Mouse (Mus musculus) MEL (cell line): Measurements from ENCODE around the gene Rer1. TPM values are rescaled to one million over a fixed set of nuclear protein-coding genes. Genes with fewer than 3 reads are reported as not detected.

Experiments
- DNase-seq: peaks from one replicate; pipeline ENCODE4 v3.0.0; 2011; ENCODE audit warnings: low read depth, low spot score
- H3K27ac ChIP-seq: 2 replicates; pipeline ENCODE4 v1.5.1; 2012; ENCODE audit warnings: low read depth, mild to moderate bottlenecking, control low read depth, low read length, moderate library complexity; ENCODE audit not compliant: control insufficient read depth
- H3K27me3 ChIP-seq, 2 experiments: fragments of 150-350 bp in 1 of 2; sonication (generic) in 1 of 2; 2 replicates each; pipeline ENCODE4 v1.6.1; 2012; ENCODE audit warnings: low read length in 2 of 2, mild to moderate bottlenecking in 2 of 2, improper control_type of control experiment in 1 of 2, moderate library complexity in 1 of 2; ENCODE audit not compliant: insufficient read depth in 2 of 2, control insufficient read depth in 1 of 2
- H3K36me3 ChIP-seq, 2 experiments: 2 replicates each; pipeline ENCODE4 v1.6.1; 2012 to 2014; ENCODE audit warnings: low read length in 2 of 2, improper control_type of control experiment in 1 of 2, inconsistent platforms in 1 of 2, mild to moderate bottlenecking in 1 of 2; ENCODE audit not compliant: insufficient read depth in 2 of 2, control insufficient read depth in 1 of 2
- H3K4me1 ChIP-seq, 2 experiments: fragments of 150-350 bp in 1 of 2; sonication (generic) in 1 of 2; 2 replicates each; pipeline ENCODE4 v1.6.1; 2012; ENCODE audit warnings: low read length in 2 of 2, improper control_type of control experiment in 1 of 2, mild to moderate bottlenecking in 1 of 2; ENCODE audit not compliant: insufficient read depth in 2 of 2, control insufficient read depth in 1 of 2
- H3K4me3 ChIP-seq, 2 experiments: fragments of 150-350 bp in 1 of 2; sonication (generic) in 1 of 2; 2 replicates each; pipeline ENCODE4 v1.5.1; 2012; ENCODE audit warnings: low read depth in 2 of 2, low read length in 2 of 2, mild to moderate bottlenecking in 2 of 2, moderate library complexity in 2 of 2, control low read depth in 1 of 2, improper control_type of control experiment in 1 of 2; ENCODE audit not compliant: control insufficient read depth in 1 of 2, insufficient read depth in 1 of 2
- H3K79me2 ChIP-seq: 2 replicates; pipeline ENCODE4 v1.6.1; 2012; ENCODE audit warnings: mild to moderate bottlenecking, low read length, moderate library complexity; ENCODE audit not compliant: control insufficient read depth, poor library complexity, insufficient read depth
- H3K9ac ChIP-seq: 2 replicates; pipeline ENCODE4 v1.6.1; 2012; ENCODE audit warnings: low read depth, mild to moderate bottlenecking, control low read depth, low read length, moderate library complexity; ENCODE audit not compliant: control insufficient read depth, poor library complexity, severe bottlenecking
- H3K9me3 ChIP-seq: fragments of 150-350 bp; sonication (generic); replicated peaks from 2 replicates; pipeline ENCODE4 v1.6.1; 2012; ENCODE audit warnings: mild to moderate bottlenecking, low read length, improper control_type of control experiment, moderate library complexity; ENCODE audit not compliant: insufficient read depth
- BHLHE40 ChIP-seq: IDR thresholded peaks from 2 replicates; pipeline ENCODE4 v1.6.1; 2012; ENCODE audit warnings: low read depth, mild to moderate bottlenecking, inconsistent platforms, low read length, improper control_type of control experiment, borderline replicate concordance
- CHD1 ChIP-seq: IDR thresholded peaks from 2 replicates; pipeline ENCODE4 v1.6.1; 2012; ENCODE audit warnings: low read depth, mild to moderate bottlenecking, inconsistent platforms, low read length, improper control_type of control experiment
- CHD2 ChIP-seq: IDR thresholded peaks from 2 replicates; pipeline ENCODE4 v1.6.1; 2011; ENCODE audit warnings: low read length, improper control_type of control experiment
- CTCF ChIP-seq, 3 experiments: IDR thresholded peaks in 2 of 3; conservative IDR thresholded peaks in 1 of 3; 2 replicates each; pipeline ENCODE4 v1.5.1; 2011 to 2012; ENCODE audit warnings: low read length in 3 of 3, low read depth in 2 of 3, mild to moderate bottlenecking in 2 of 3, improper control_type of control experiment in 1 of 3, inconsistent platforms in 1 of 3, mixed read lengths in 1 of 3, moderate library complexity in 1 of 3; ENCODE audit not compliant: control insufficient read depth in 1 of 3, insufficient read depth in 1 of 3, poor library complexity in 1 of 3, severe bottlenecking in 1 of 3
- E2F4 ChIP-seq: IDR thresholded peaks from 2 replicates; pipeline ENCODE4 v1.6.1; 2011; ENCODE audit warnings: low read depth, low read length, improper control_type of control experiment, borderline replicate concordance
- ETS1 ChIP-seq: IDR thresholded peaks from 2 replicates; pipeline ENCODE4 v1.6.1; 2012; ENCODE audit warnings: low read depth, mild to moderate bottlenecking, inconsistent platforms, low read length, improper control_type of control experiment, moderate library complexity
- GABPA ChIP-seq: IDR thresholded peaks from 2 replicates; pipeline ENCODE4 v1.6.1; 2012; ENCODE audit warnings: low read depth, mild to moderate bottlenecking, inconsistent platforms, low read length, improper control_type of control experiment, moderate library complexity
- GATA1 ChIP-seq: IDR thresholded peaks from 2 replicates; pipeline ENCODE4 v1.6.1; 2011; ENCODE audit warnings: low read depth, low read length, improper control_type of control experiment
- HCFC1 ChIP-seq: IDR thresholded peaks from 2 replicates; pipeline ENCODE4 v1.6.1; 2012; ENCODE audit warnings: low read depth, mild to moderate bottlenecking, inconsistent platforms, low read length, improper control_type of control experiment, moderate library complexity
- KAT2A ChIP-seq: conservative IDR thresholded peaks from 2 replicates; pipeline ENCODE4 v1.6.1; 2012; ENCODE audit warnings: low read depth, low read length, improper control_type of control experiment, inconsistent platforms
- MAFK ChIP-seq: IDR thresholded peaks from 2 replicates; pipeline ENCODE4 v1.6.1; 2011; ENCODE audit warnings: low read depth, mild to moderate bottlenecking, low read length, improper control_type of control experiment, borderline replicate concordance
- MAX ChIP-seq: IDR thresholded peaks from 2 replicates; pipeline ENCODE4 v1.6.1; 2011; ENCODE audit warnings: low read length, improper control_type of control experiment
- MAZ ChIP-seq: IDR thresholded peaks from 2 replicates; pipeline ENCODE4 v1.6.1; 2012; ENCODE audit warnings: low read depth, mild to moderate bottlenecking, inconsistent platforms, low read length, improper control_type of control experiment
- MEF2A ChIP-seq: IDR thresholded peaks from 2 replicates; pipeline ENCODE4 v1.6.1; 2014; ENCODE audit warnings: low read depth, mild to moderate bottlenecking, inconsistent platforms, low read length, improper control_type of control experiment; ENCODE audit not compliant: poor library complexity, insufficient replicate concordance, severe bottlenecking; ENCODE audit errors: extremely low read depth
- MXI1 ChIP-seq: IDR thresholded peaks from 2 replicates; pipeline ENCODE4 v1.6.1; 2011; ENCODE audit warnings: mild to moderate bottlenecking, low read depth, low read length, improper control_type of control experiment
- MYB ChIP-seq: IDR thresholded peaks from 2 replicates; pipeline ENCODE4 v1.6.1; 2011; ENCODE audit warnings: mild to moderate bottlenecking, low read depth, low read length, improper control_type of control experiment
- MYC ChIP-seq: IDR thresholded peaks from 2 replicates; pipeline ENCODE4 v1.6.1; 2011; ENCODE audit warnings: low read depth, mild to moderate bottlenecking, low read length, improper control_type of control experiment, moderate library complexity
- NELFE ChIP-seq: IDR thresholded peaks from 2 replicates; pipeline ENCODE4 v1.6.1; 2011; ENCODE audit warnings: low read depth, low read length, improper control_type of control experiment
- NRF1 ChIP-seq: IDR thresholded peaks from 2 replicates; pipeline ENCODE4 v1.6.1; 2014; ENCODE audit warnings: low read depth, mild to moderate bottlenecking, inconsistent platforms, low read length, improper control_type of control experiment, moderate library complexity; ENCODE audit not compliant: poor library complexity, insufficient read depth, severe bottlenecking
- POLR2A ChIP-seq, 2 experiments: IDR thresholded peaks; 2 replicates each; pipeline ENCODE4 v1.6.1; 2011 to 2012; ENCODE audit warnings: low read length in 2 of 2, mild to moderate bottlenecking in 2 of 2, control low read depth in 1 of 2, improper control_type of control experiment in 1 of 2, low read depth in 1 of 2, moderate library complexity in 1 of 2; ENCODE audit not compliant: control insufficient read depth in 1 of 2, insufficient read depth in 1 of 2, poor library complexity in 1 of 2
- POLR2AphosphoS2 ChIP-seq: IDR thresholded peaks from 2 replicates; pipeline ENCODE4 v1.6.1; 2011; ENCODE audit warnings: low read length, improper control_type of control experiment
- RAD21 ChIP-seq: IDR thresholded peaks from 2 replicates; pipeline ENCODE4 v1.6.1; 2011; ENCODE audit warnings: mild to moderate bottlenecking, low read depth, low read length, improper control_type of control experiment
- RCOR1 ChIP-seq: IDR thresholded peaks from 2 replicates; pipeline ENCODE4 v1.6.1; 2012; ENCODE audit warnings: low read depth, mild to moderate bottlenecking, inconsistent platforms, low read length, improper control_type of control experiment
- SIN3A ChIP-seq: IDR thresholded peaks from 2 replicates; pipeline ENCODE4 v1.6.1; 2012; ENCODE audit warnings: low read length, improper control_type of control experiment, inconsistent platforms
- SMC3 ChIP-seq: IDR thresholded peaks from 2 replicates; pipeline ENCODE4 v1.6.1; 2011; ENCODE audit warnings: low read depth, low read length, improper control_type of control experiment
- TAL1 ChIP-seq: IDR thresholded peaks from 2 replicates; pipeline ENCODE4 v1.6.1; 2012; ENCODE audit warnings: mild to moderate bottlenecking, inconsistent platforms, low read length, moderate library complexity, mixed read lengths
- TBP ChIP-seq: IDR thresholded peaks from 2 replicates; pipeline ENCODE4 v1.8.0; 2011; ENCODE audit warnings: low read depth, low read length, improper control_type of control experiment
- TCF12 ChIP-seq: IDR thresholded peaks from 2 replicates; pipeline ENCODE4 v1.6.1; 2014; ENCODE audit warnings: low read depth, mild to moderate bottlenecking, inconsistent platforms, low read length, improper control_type of control experiment, moderate library complexity
- UBTF ChIP-seq: IDR thresholded peaks from 2 replicates; pipeline ENCODE4 v1.6.1; 2012; ENCODE audit warnings: low read depth, mild to moderate bottlenecking, inconsistent platforms, low read length, improper control_type of control experiment, moderate library complexity, borderline replicate concordance; ENCODE audit not compliant: insufficient read depth
- USF1 ChIP-seq: IDR thresholded peaks from 2 replicates; pipeline ENCODE4 v1.6.1; 2014; ENCODE audit warnings: low read depth, mild to moderate bottlenecking, inconsistent platforms, low read length, improper control_type of control experiment, moderate library complexity
- USF2 ChIP-seq, 2 experiments: IDR thresholded peaks; 2 replicates each; pipeline ENCODE4 v1.6.1; 2011 to 2012; ENCODE audit warnings: improper control_type of control experiment in 2 of 2, low read length in 2 of 2, borderline replicate concordance in 1 of 2, inconsistent platforms in 1 of 2, low read depth in 1 of 2, mild to moderate bottlenecking in 1 of 2; ENCODE audit not compliant: insufficient read depth in 1 of 2
- ZC3H11A ChIP-seq: IDR thresholded peaks from 2 replicates; pipeline ENCODE4 v1.6.1; 2012; ENCODE audit warnings: low read depth, mild to moderate bottlenecking, inconsistent platforms, low read length, improper control_type of control experiment
- ZKSCAN1 ChIP-seq: IDR thresholded peaks from 2 replicates; pipeline ENCODE4 v1.6.1; 2012; ENCODE audit warnings: low read depth, mild to moderate bottlenecking, inconsistent platforms, low read length, improper control_type of control experiment, moderate library complexity
- ZNF384 ChIP-seq: IDR thresholded peaks from 2 replicates; pipeline ENCODE4 v1.6.1; 2012; ENCODE audit warnings: low read depth, mild to moderate bottlenecking, inconsistent platforms, low read length, improper control_type of control experiment
- polyA plus RNA-seq, 2 experiments: library from polyadenylated mRNA; stranded (reverse) in 1 of 2; unstranded in 1 of 2; fragments of >175 nt in 1 of 2; fragments of >200 nt in 1 of 2; gene quantifications; 2 replicates each; pipeline versions ENCODE4 v1.2.1 to v1.2.4; 2012; ENCODE audit warnings: low replicate concordance in 2 of 2, low read depth in 1 of 2; ENCODE audit not compliant: insufficient read length in 2 of 2, insufficient read depth in 1 of 2, missing spikeins in 1 of 2
- total RNA-seq: library from RNA; depleted of rRNA; stranded (reverse); fragments of 300-350 nt; gene quantifications from 2 replicates; pipeline ENCODE4 v1.2.3, GENCODE M21; 2012; rRNA removed

Rer1 gene
- total RNA-seq (119 and 140 TPM in 2 replicates), polyA plus RNA-seq (100 to 1,000 TPM; 114 to 379 TPM)

DNA sequence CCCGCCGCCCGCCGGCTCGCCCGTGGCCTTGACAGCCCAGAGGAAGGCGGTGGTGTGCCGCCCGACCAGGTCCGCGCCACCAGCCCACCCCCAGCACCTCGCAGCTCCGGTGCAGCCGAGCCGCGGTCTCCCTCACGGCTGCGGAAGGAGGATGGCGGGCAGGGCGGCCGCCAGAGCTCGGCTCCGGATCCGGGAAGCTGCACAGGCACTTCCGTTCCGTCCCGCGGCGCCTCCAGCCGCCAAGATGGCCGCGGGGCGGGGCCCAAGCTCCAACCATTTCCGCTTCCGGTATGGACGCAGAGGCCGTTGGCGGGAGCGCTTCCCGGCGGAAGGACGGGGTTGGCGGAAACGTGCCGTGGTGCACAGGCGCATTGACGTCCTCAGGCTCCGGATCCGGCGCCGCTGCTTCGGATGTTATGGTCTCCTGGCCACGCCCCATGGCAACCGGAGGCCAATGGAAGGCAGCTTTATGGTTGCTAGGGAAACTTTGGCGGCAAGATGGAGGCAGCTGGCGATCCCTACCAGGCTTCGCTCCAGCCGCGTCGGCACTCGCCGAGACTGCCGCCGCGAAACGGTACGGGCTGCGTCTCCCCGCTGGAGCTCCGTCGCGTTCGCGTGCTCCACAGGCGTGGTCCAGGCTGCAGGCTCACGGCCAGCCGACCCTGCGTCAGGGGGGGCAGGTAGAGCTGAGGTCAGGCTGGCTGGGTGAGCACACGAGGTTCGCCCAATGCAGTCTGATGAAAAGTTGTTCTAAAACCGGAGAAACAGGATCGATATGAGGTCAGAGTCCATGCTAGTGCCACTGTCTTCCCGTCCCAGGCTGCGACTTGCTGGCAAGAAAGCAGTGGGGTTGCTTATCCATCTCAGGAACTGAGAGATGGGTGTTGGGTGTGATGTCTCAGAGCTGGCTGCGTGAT, at the start of gene Rer1, which contains the start of gene Morn1:
Gene Rer1 (minus strand): TSS at position 275 of the 917 bp plus-strand sequence.
Gene Morn1 (plus strand): TSS at position 470 of the 917 bp plus-strand sequence.
- Histone ChIP-seq H3K27ac (peak within 1 kb of the TSS; percentile 91), H3K4me1 (peaks cover 3 to 18% of the 10 kb centered on the region in 2 experiments; a peak in 3 of 4 replicates), H3K36me3 (peaks cover 9 to 15% of the 10 kb centered on the region in 2 experiments)
- no peak for TF ChIP-seq USF2 (IDR thresholded peaks at IDR 0.05; ENCODE audit: borderline replicate concordance in 1 of 2, insufficient read depth in 1 of 2, low read depth in 1 of 2, low read length in 2 of 2)
- TF ChIP-seq ETS1, result peak; percentile 29; the same call in 1 of the 2 replicates
- peak; percentile 47; the same call in 1 of the 2 replicates for TF ChIP-seq BHLHE40
- TF ChIP-seq UBTF, result 0 out of 2 replicates have a peak, but pooled peaks have one; percentile 47
- no peak for TF ChIP-seq MEF2A
- TF ChIP-seq KAT2A, result peak; percentile 60; the same call in 1 of the 2 replicates
- no peak for TF ChIP-seq RCOR1
- TF ChIP-seq RAD21, result no peak
- no peak for TF ChIP-seq CHD2
- peak; percentile 92 for TF ChIP-seq E2F4
- no peak for TF ChIP-seq CTCF (IDR thresholded peaks at IDR 0.05 in 2 of 3, conservative IDR thresholded peaks at IDR 0.05 in 1 of 3; ENCODE audit: control insufficient read depth in 1 of 3, insufficient read depth in 1 of 3, low read depth in 2 of 3, low read length in 3 of 3, poor library complexity in 1 of 3, severe bottlenecking in 1 of 3)
- TF ChIP-seq TCF12, result peak; percentile 27; the same call in 1 of the 2 replicates
- TF ChIP-seq CHD1, result no peak
- TF ChIP-seq HCFC1, result peak; percentile 92
- TF ChIP-seq GATA1, result no peak
- TF ChIP-seq TBP, result no peak
- no peak for TF ChIP-seq GABPA
- no peak for TF ChIP-seq MAZ
- 0 out of 2 replicates have a peak, but pooled peaks have one; percentile 29 for TF ChIP-seq USF1
- peak; percentile 76 for TF ChIP-seq NELFE
- TF ChIP-seq ZC3H11A, result no peak
- TF ChIP-seq MAFK, result no peak
- TF ChIP-seq MXI1, result peak; percentile 89
- peak; percentile 74 for TF ChIP-seq MYB
- peak; percentile 92 for TF ChIP-seq NRF1
- TF ChIP-seq ZKSCAN1, result no peak
- no peak for TF ChIP-seq TAL1
- peak; percentile 54; the same call in 1 of the 2 replicates for TF ChIP-seq MYC
- peak; percentile 99 for TF ChIP-seq SIN3A
- TF ChIP-seq POLR2A (IDR thresholded peaks at IDR 0.05; ENCODE audit: control insufficient read depth in 1 of 2, insufficient read depth in 1 of 2, low read depth in 1 of 2, low read length in 2 of 2, poor library complexity in 1 of 2), result peak in 1 of 2 experiments; percentile 64; a peak in 2 of 4 replicates
- TF ChIP-seq SMC3, result no peak
- TF ChIP-seq ZNF384, result no peak
- peak; percentile 67 for TF ChIP-seq MAX
- peak; percentile 66; the same call in 1 of the 2 replicates for TF ChIP-seq POLR2AphosphoS2

More for the DNA sequence above, at the start of gene Rer1, which contains the start of gene Morn1:
- Histone ChIP-seq H3K4me3 (peak within 1 kb of the TSS; percentile 94 to 100), H3K9me3 (no peaks in the 10 kb centered on the region), H3K79me2 (peaks cover 37% of the 10 kb centered on the region), H3K27me3 (no peaks in the 10 kb centered on the region), H3K9ac (peak within 1 kb of the TSS; percentile 90)
- peak; percentile 99 for DNase-seq
